Mouse (Mus musculus): ENCODE measurements around the gene Tex2. TPM values are rescaled to one million over a fixed set of nuclear protein-coding genes. Genes with fewer than 3 reads are reported as not detected.
"Not testable (repeated sequence)": the region's sequence is repeated elsewhere in the genome, so short reads cannot be mapped to it uniquely, and the experiment has no call there.

The Tex2 gene
- polyA plus RNA-seq, 1 experiment from 2014 or later = 16.0 TPM

DNA sequence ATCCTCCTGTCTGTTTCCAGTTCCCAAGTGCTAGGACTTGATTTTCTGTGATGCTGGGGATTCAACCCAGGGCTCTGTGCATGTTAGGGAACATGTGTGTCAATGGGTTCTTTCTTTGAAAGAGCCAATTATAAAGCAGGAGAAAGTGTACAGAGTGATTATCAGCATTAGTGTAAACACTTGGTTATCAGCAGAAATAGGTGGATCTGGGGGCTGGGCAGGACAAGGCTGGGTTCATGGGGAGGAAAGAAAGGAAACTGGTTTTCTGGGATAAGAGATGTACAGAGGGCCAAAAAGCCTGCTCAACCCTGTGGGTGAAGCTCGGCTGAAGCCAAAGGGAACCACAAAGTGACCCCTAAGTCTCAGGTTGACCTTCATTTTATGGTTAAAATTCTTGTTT, 28.4 kb upstream of the Tex2 start:
- ChIA-PET POLR2A (no interaction called here), CTCF (no interaction called here)
- TF ChIP-seq CTCF (IDR thresholded peaks at IDR 0.05) = no peak
- ATAC-seq (no peak), DNase-seq (ENCODE audit: low read depth, low spot score) (no peak)
- no peaks in the 10 kb centered on the region for H3K27me3 ChIP-seq
- in situ Hi-C loops (cut with MboI; ENCODE audit: low pct_unique_long_range_greater_than_20kb) = no loop called here

DNA sequence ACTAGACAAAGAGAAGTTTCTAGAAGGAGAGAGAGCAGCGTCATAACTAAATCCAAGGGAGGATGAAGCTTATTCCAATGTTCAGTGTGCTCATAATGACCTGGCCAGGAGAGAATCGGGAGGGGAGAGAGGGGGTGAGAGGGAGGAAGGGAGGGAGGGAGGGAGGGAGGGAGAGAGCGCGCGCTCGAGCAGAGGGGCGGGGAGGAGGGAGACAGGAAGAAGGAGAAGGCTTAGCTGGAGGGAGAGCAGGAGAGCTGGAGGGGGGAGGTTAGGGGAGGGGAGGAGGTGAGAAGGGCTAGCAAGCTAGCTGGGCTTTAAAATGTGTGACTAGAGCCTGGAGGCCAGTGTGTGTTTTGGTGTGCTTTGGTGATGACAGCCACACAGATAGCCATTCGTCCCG, 26.8 kb upstream of the Tex2 start:
- ATAC-seq (no peak), DNase-seq (ENCODE audit: low read depth, low spot score) (no peak)
- ChIA-PET POLR2A (no interaction called here), CTCF (interaction anchor here (1.3 kb wide), 1 partner anchor 103 kb away, joined by 3 read pairs; no protein-coding TSS in a partner anchor)
- H3K27me3 ChIP-seq = no peaks in the 10 kb centered on the region
- in situ Hi-C loops (cut with MboI; ENCODE audit: low pct_unique_long_range_greater_than_20kb) = no loop called here
- no peak for TF ChIP-seq CTCF (IDR thresholded peaks at IDR 0.05)

DNA sequence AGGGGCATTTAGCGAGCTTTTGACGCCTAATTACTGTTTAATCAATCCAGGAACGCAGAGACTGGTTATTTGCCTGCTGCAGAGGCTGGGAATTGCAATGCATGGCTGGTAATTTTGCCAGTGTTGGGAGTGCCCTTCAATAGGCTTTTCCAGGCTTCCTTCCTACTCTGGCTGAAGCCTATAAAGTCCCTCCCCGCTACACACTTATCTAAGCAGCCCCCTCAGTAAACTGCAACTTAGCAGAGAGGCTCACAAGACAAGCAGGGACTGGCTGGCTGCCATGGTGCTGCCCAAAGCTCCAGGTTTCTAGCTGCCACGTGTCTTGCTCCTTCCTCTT, 26.1 kb upstream of the Tex2 start:
- ATAC-seq (no peak), DNase-seq (ENCODE audit: low read depth, low spot score) (no peak)
- POLR2A ChIA-PET = no interaction called here
- CTCF ChIA-PET = no interaction called here
- in situ Hi-C loops (cut with MboI; ENCODE audit: low pct_unique_long_range_greater_than_20kb) = no loop called here
- H3K27me3 ChIP-seq = no peaks in the 10 kb centered on the region
- no peak for TF ChIP-seq CTCF (IDR thresholded peaks at IDR 0.05)

DNA sequence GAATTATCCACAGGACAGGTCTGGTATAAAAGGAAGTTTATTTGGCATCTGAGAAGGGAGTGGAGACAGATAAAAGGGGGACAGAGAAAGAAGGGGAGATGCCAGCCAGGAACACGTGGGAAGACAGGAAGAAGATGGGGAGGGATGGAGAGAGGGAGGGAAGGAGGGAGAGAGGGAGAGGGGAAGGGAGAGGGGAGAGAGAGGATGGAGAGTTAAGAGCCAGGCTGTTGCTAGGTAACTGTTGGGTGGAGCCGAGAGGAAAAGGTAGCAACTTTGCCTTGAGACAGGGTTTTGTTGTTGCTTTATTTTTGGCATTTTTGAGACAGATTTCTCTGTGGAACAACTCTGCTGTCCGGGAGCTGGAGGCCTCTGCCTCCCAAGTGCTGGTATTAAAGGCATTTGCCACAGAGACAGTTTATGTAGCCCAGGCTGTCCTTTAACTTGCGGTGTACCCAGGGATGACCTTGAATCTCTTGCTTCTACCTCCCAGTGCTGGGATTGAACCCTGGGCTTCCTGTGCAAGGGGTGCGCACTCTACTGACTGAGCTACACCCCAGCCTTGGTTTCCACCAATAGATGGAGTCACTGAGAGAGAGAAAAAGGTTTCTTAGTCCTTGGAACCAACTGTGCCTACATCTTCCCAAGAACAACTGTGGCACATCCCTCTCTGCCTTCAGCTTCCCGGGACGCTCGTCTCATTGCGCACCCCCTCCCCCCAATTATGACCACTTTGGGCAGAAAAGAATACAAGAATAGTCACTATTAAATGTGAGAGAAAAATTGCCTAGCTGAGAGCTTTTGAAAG, 25.5 kb upstream of the Tex2 start:
- ChIA-PET POLR2A (no interaction called here), CTCF (no interaction called here)
- no peak for ATAC-seq
- in situ Hi-C loops (cut with MboI; ENCODE audit: low pct_unique_long_range_greater_than_20kb) = no loop called here
- no peak for DNase-seq (ENCODE audit: low read depth, low spot score)
- no peaks in the 10 kb centered on the region for H3K27me3 ChIP-seq
- no peak for TF ChIP-seq CTCF (IDR thresholded peaks at IDR 0.05)

DNA sequence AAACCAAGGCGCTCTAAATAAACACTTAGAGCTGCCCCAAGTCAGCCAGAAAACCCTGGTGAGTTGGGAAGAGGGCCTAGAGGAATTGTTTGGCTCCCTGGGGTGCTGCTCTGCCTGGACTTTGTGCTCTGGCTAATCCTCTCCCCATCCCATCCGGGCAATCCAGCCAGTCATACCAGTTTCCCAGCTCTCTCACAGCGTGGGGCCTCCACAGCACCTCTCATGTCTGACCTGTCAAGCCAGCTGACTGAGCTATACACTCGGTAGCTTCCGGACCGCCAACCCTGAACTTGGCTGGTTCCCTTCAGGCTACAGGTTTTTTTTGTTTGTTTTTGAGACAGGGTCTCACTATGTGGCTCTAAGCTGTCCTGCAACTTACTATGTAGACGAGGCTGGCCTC, 24.5 kb upstream of the Tex2 start:
- no peak for DNase-seq (ENCODE audit: low read depth, low spot score)
- no peak for ATAC-seq
- ChIA-PET POLR2A (no interaction called here), CTCF (no interaction called here)
- no peaks in the 10 kb centered on the region for H3K27me3 ChIP-seq
- in situ Hi-C loops (cut with MboI; ENCODE audit: low pct_unique_long_range_greater_than_20kb) = no loop called here
- TF ChIP-seq CTCF (IDR thresholded peaks at IDR 0.05) = no peak

DNA sequence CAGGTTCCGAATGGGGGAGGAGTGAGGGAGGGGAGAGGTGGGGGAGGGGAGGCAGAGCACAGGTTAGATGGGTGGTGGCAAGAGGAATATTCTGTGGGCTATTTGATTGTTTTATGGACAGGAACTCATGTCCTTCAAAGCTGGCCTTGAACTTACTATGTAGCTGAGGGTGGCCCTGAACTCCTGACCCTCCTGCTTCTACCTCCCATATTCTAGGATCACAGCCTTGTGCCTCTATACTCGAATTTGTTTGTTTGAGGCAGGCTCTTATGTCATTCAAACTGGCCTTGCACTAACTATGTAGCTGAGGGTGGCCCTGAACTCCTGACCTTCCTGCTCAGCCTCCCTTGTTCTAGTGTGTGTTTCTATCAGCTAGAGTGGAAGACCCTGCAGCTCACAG, 22.7 kb upstream of the Tex2 start:
- no peak for TF ChIP-seq CTCF (IDR thresholded peaks at IDR 0.05)
- POLR2A ChIA-PET = no interaction called here
- in situ Hi-C loops (cut with MboI; ENCODE audit: low pct_unique_long_range_greater_than_20kb) = no loop called here
- CTCF ChIA-PET = interaction anchor here (1.0 kb wide), 1 partner anchor 107 kb away, joined by 5 read pairs; no protein-coding TSS in a partner anchor
- DNase-seq (ENCODE audit: low read depth, low spot score) (no peak), ATAC-seq (no peak)
- H3K27me3 ChIP-seq = no peaks in the 10 kb centered on the region

DNA sequence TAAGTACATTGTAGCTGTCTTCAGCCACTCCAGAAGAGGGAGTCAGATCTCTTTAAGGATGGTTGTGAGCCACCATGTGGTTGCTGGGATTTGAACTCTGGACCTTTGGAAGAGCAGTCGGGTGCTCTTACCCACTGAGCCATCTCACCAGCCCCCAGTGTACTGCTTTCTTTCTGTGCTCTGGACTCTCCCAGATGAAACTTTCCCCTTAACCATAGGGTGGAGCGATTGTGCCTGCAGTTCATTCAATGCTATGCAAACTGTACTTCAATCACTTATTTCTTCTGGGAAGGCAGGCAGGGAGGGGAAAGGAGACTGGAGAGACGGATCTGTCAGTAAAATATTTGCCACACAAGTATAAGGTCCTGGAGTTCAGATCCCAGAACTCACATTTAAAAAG, 21.0 kb upstream of the Tex2 start:
- POLR2A ChIA-PET; ATAC-seq; in situ Hi-C loops (cut with MboI; ENCODE audit: low pct_unique_long_range_greater_than_20kb); H3K27me3 ChIP-seq; DNase-seq (ENCODE audit: low read depth, low spot score); CTCF ChIA-PET: not testable (repeated sequence)

DNA sequence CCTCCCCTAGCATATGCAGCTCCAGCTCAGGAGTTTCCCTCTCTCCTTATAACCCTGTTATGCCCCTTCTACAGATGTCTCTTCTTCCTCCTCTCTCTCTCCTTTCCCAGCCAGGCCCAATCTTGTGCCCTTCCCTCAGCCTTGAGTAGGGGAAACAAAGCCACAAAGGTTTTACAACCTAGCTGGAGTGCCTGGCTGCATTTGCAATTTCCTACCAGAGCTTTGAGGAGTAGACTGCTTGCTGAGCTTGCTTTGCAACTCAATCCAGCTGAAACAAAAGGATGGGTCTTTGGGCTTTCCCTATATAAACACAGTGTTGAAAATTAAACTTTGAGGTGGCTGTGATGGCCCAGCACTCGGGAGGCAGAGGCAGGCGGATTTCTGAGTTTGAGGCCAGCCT, 20.2 kb upstream of the Tex2 start:
- ChIA-PET CTCF (no interaction called here), POLR2A (no interaction called here)
- DNase-seq (ENCODE audit: low read depth, low spot score) = no peak
- H3K27me3 ChIP-seq = no peaks in the 10 kb centered on the region
- in situ Hi-C loops (cut with MboI; ENCODE audit: low pct_unique_long_range_greater_than_20kb) = no loop called here
- no peak for TF ChIP-seq CTCF (IDR thresholded peaks at IDR 0.05)
- ATAC-seq = no peak

DNA sequence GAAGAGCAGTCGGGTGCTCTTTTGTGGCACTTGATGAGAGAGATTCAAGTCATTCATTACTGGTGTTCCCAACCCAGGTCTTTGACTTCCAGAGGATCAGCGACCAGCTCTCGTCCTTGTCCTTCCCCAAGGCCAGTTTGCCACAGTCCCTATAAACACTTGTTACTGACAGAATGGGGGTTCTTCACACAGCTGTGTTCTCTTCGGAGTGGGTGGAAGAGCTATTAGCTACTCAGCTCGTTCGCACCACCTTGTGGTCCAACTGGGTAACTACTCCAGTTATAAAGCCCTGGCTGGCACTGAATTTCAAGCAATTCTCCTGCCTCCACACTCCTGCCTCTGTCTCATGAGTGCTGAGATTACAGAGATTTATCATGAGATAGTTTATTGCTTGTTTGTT, 14.5 kb upstream of the Tex2 start:
- DNase-seq (ENCODE audit: low read depth, low spot score) (no peak), ATAC-seq (no peak)
- POLR2A ChIA-PET = no interaction called here
- no peaks in the 10 kb centered on the region for H3K27me3 ChIP-seq
- CTCF ChIA-PET = interaction anchor here (0.9 to 1.3 kb wide), 5 partner anchors 69 to 136 kb away, joined by 3 to 6 read pairs (median 6); no protein-coding TSS in a partner anchor
- in situ Hi-C loops (cut with MboI; ENCODE audit: low pct_unique_long_range_greater_than_20kb) = loop anchor here (5.0 kb wide), 3 partner anchors 70 to 210 kb away; no protein-coding TSS in a partner anchor
- TF ChIP-seq CTCF (IDR thresholded peaks at IDR 0.05) = peak; percentile 86

DNA sequence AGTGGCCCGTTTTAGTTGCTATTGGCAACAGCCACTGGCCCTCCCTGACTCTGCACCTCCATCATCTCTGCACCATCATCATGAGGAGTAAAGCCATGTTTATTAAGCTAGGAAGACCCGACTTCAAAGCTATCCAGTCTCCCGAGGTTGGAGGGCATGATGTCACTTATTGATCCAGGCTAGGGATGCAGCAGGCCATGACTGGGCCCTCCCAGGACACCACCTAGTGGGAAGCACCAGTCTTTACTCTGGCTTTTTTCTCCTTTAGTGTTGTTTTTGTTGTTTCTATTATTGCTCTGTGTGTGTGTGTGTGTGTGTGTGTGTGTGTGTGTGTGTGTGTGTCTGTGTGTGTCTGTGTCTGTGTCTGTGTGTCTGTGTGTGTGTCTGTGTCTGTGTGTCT, 12.4 kb upstream of the Tex2 start:
- peak; percentile 52 for TF ChIP-seq CTCF (IDR thresholded peaks at IDR 0.05)
- POLR2A ChIA-PET = no interaction called here
- CTCF ChIA-PET = no interaction called here
- no peaks in the 10 kb centered on the region for H3K27me3 ChIP-seq
- in situ Hi-C loops (cut with MboI; ENCODE audit: low pct_unique_long_range_greater_than_20kb) = loop anchor here (5.0 kb wide), 3 partner anchors 68 to 208 kb away; no protein-coding TSS in a partner anchor
- no peak for DNase-seq (ENCODE audit: low read depth, low spot score)
- no peak for ATAC-seq

DNA sequence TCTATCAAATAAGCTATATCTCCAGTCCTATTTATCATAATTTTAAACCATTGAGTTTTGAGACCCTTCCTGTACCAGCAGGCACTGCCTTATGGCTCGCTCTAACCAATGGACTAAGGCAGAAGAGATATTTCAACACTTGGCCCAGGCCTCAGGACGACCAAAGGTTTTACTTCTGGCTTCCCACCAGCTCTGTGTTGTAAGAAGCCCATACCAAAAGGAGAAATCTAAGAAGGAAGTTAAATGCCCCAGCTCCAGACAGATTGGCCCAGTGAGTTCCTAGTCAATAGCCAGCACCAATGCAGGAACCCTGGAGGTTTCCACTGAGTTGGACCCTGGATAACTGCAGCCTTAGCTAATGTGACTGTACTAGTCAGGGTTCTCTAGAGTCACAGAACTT, 10.4 kb upstream of the Tex2 start:
- H3K27me3 ChIP-seq = no peaks in the 10 kb centered on the region
- no peak for ATAC-seq
- no peak for DNase-seq (ENCODE audit: low read depth, low spot score)
- ChIA-PET CTCF (interaction anchor here (1.0 kb wide), 2 partner anchors 14 to 110 kb away, joined by 3 read pairs; no protein-coding TSS in a partner anchor), POLR2A (interaction anchor here (0.7 kb wide), 1 partner anchor 166 kb away, joined by 9 read pairs; no protein-coding TSS in a partner anchor)
- in situ Hi-C loops (cut with MboI; ENCODE audit: low pct_unique_long_range_greater_than_20kb) = no loop called here
- no peak for TF ChIP-seq CTCF (IDR thresholded peaks at IDR 0.05)

DNA sequence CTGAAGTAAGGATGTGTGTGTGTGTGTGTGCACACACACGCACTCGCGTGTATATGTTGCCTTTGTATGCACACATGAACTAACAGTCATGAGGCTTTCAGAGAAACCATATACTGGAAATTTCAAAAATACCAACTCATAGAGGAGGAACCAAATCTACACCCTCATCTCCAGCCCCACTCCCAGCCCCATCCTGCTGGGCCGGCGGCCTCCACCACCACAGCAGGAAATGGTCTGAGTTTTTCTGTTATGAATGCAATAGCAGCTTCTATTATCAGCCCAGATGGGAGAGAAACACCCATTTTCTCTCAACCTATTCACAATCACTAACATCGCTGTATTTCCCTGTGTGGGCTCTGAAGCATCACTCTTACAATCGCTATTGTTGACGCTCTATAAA, 8.8 kb upstream of the Tex2 start:
- H3K27me3 ChIP-seq = no peaks in the 10 kb centered on the region
- POLR2A ChIA-PET = no interaction called here
- in situ Hi-C loops (cut with MboI; ENCODE audit: low pct_unique_long_range_greater_than_20kb) = no loop called here
- CTCF ChIA-PET = no interaction called here
- ATAC-seq (no peak), DNase-seq (ENCODE audit: low read depth, low spot score) (no peak)
- no peak for TF ChIP-seq CTCF (IDR thresholded peaks at IDR 0.05)

DNA sequence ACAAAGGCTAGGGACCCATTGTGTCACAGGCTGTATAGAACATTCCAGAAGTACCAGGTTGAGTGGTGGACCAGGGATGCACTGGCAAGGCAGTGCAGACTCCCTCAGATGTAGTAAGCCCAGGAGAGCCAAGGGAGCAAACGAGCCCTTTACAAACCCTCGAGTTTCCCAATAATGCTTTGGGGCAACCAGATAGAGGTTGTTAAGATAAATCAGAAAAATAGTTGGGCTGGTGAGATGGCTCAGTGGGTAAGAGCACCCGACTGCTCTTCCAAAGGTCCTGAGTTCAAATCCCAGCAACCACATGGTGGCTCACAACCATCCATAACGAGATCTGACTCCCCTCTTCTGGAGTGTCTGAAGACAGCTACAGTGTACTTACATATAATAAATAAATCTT, 5.5 kb upstream of the Tex2 start:
- CTCF ChIA-PET = interaction anchor here (1.0 kb wide), 1 partner anchor 11 kb away, joined by 3 read pairs; no protein-coding TSS in a partner anchor
- ATAC-seq; in situ Hi-C loops (cut with MboI; ENCODE audit: low pct_unique_long_range_greater_than_20kb); DNase-seq (ENCODE audit: low read depth, low spot score); H3K27me3 ChIP-seq; POLR2A ChIA-PET: not testable (repeated sequence)

All from Patski (cell line).